Mouse (Mus musculus): ENCODE data around the gene Bcat1. TPM values are rescaled to one million over a fixed set of nuclear protein-coding genes. Genes with fewer than 3 reads are reported as not detected.

Gene Bcat1
- total RNA-seq (2023), result 1 to 10 TPM in 1 of 2 experiments, under 1 TPM in 1; 0.38 to 1.8 TPM

GRCm38 (mm10) chr6:145075548-145076224, at the start of gene Bcat1:
Bcat1 (minus strand) TSS chr6:145076184.

GRCm38 (mm10) chr6:145115476-145116097, 39.6 kb upstream of the Bcat1 start, which contains the start of gene Lrmp:
Lrmp (plus strand) TSS chr6:145115653.

Other genes starting within 250 kb of the Bcat1 start
- 100 to 1,000 TPM; 346 to 422 TPM for gene Lrmp, start 39.5 kb upstream of the Bcat1 start, total RNA-seq (2023)
- gene Casc1, start 134.8 kb upstream of the Bcat1 start, total RNA-seq (2023), result 1 to 10 TPM; 1.3 to 3.2 TPM
- 10 to 100 TPM; 13.9 to 15.9 TPM for gene Etfrf1, start 134.9 kb upstream of the Bcat1 start, total RNA-seq (2023)
- 100 to 1,000 TPM; 116 to 125 TPM for gene Kras, start 174.1 kb upstream of the Bcat1 start, total RNA-seq (2023)

Measured in B cell, adult 67 days (primary cell).